Mouse (Mus musculus) liver, embryonic 11.5 days (tissue): ENCODE measurements at regions not wholly inside any gene's neighbourhood (a gene's known extent, or its start where the extent isn't known, plus 50 kb on each side); places are given as distances from the start of the nearest gene placed in this dataset.

ENCODE experiments used
- ATAC-seq: fragments of 200-750 bp; cut with Nextera tagmentation; replicated peaks from 2 replicates; pipeline ENCODE4 v1.8.0; 2017; ENCODE audit warnings: moderate number of reproducible peaks, mild to moderate bottlenecking, moderate TSS enrichment, moderate library complexity; ENCODE audit not compliant: low FRiP score
- DNase-seq: peaks from one replicate; pipeline ENCODE4 v3.0.0-alpha.2; 2017; ENCODE audit warnings: low spot score
- H3K27ac ChIP-seq: fragments of 300-500 bp; sonication (generic); 2 replicates; pipeline ENCODE4 v1.5.1; 2014; ENCODE audit warnings: mild to moderate bottlenecking, low read depth, low read length, control low read depth
- H3K27me3 ChIP-seq: fragments of 300-500 bp; sonication (generic); replicated peaks from 2 replicates; pipeline ENCODE4 v1.6.1; 2014; ENCODE audit warnings: low read length, mixed read lengths; ENCODE audit not compliant: control insufficient read depth, insufficient read depth
- H3K36me3 ChIP-seq: fragments of 300-500 bp; sonication (generic); 2 replicates; pipeline ENCODE4 v1.6.1; 2014; ENCODE audit warnings: mild to moderate bottlenecking, low read length, moderate library complexity, mixed read lengths; ENCODE audit not compliant: control insufficient read depth, insufficient read depth
- H3K4me1 ChIP-seq: fragments of 300-500 bp; sonication (generic); replicated peaks from 2 replicates; pipeline ENCODE4 v1.6.1; 2014; ENCODE audit warnings: low read length, mixed read lengths; ENCODE audit not compliant: control insufficient read depth, insufficient read depth
- H3K4me2 ChIP-seq: fragments of 300-500 bp; sonication (generic); 2 replicates; pipeline ENCODE4 v1.6.1; 2014; ENCODE audit warnings: mild to moderate bottlenecking, control low read depth, moderate library complexity
- H3K4me3 ChIP-seq: fragments of 300-500 bp; sonication (generic); 2 replicates; pipeline ENCODE4 v1.5.1; 2014; ENCODE audit warnings: low read depth, low read length, control low read depth
- H3K9ac ChIP-seq: fragments of 300-500 bp; sonication (generic); 2 replicates; pipeline ENCODE4 v1.6.1; 2014; ENCODE audit warnings: low read depth, low read length, control low read depth
- H3K9me3 ChIP-seq: fragments of 300-500 bp; sonication (generic); 2 replicates; pipeline ENCODE4 v1.6.1; 2016; ENCODE audit warnings: low read length, inconsistent platforms, mixed read lengths; ENCODE audit not compliant: control insufficient read depth
- WGBS: fragments of 180-500 bp; shearing (Covaris S2); extraction: QIAGEN DNeasy Blood & Tissue Kit; methylation state at CpG from one replicate; pipeline ENCODE4 v1.1.7; 2014; 5-methylcytosine and 5-hydroxymethylcytosine counted together

- H3K9me3 ChIP-seq: no peaks in the 10 kb centered on the region
- no peaks in the 10 kb centered on the region for H3K36me3 ChIP-seq
- no peak overlapping the region for H3K9ac ChIP-seq
- H3K27ac ChIP-seq: no peak overlapping the region
- H3K4me1 ChIP-seq: no peaks in the 10 kb centered on the region
- H3K4me2 ChIP-seq: no peak overlapping the region
- WGBS: 80% methylated on average over 3 of the region's 3 CpGs
- no peak overlapping the region for H3K4me3 ChIP-seq
- ATAC-seq: no peak
- H3K27me3 ChIP-seq: no peaks in the 10 kb centered on the region
- no peak for DNase-seq
Measured at GRCm38 (mm10) chr13:110633261-110633781, 238.5 kb downstream of the Plk2 start.

- Histone ChIP-seq H3K9ac (no peak overlapping the region), H3K4me3 (no peak overlapping the region), H3K36me3 (no peaks in the 10 kb centered on the region), H3K27ac (no peak overlapping the region), H3K27me3 (no peaks in the 10 kb centered on the region), H3K4me2 (no peak overlapping the region), H3K4me1 (no peaks in the 10 kb centered on the region), H3K9me3 (no peaks in the 10 kb centered on the region)
- 84% methylated on average over 1 of the region's 1 CpGs for WGBS
- ATAC-seq: no peak
- no peak for DNase-seq
Measured at GRCm38 (mm10) chr13:110633899-110634298, 239.1 kb downstream of the Plk2 start.

GRCm38 (mm10) chr13:110642792-110643191 is 247.9 kb downstream of the Plk2 start:
- Histone ChIP-seq H3K36me3 (no peaks in the 10 kb centered on the region), H3K9ac (no peak overlapping the region), H3K27ac (no peak overlapping the region), H3K4me1 (no peaks in the 10 kb centered on the region; the same call in 1 of the 2 replicates), H3K9me3 (no peaks in the 10 kb centered on the region), H3K4me2 (no peak overlapping the region), H3K4me3 (no peak overlapping the region), H3K27me3 (no peaks in the 10 kb centered on the region)
- no peak for ATAC-seq
- WGBS: 67% methylated on average over 3 of the region's 3 CpGs
- DNase-seq: no peak

GRCm38 (mm10) chr13:110643198-110643896 is 248.5 kb downstream of the Plk2 start:
- ATAC-seq (no peak), DNase-seq (no peak)
- 58% methylated on average over 11 of the region's 11 CpGs for WGBS
- no peaks in the 10 kb centered on the region for H3K27me3 ChIP-seq
- H3K4me2 ChIP-seq: no peak overlapping the region; the same call in 1 of the 2 replicates
- H3K9me3 ChIP-seq: no peaks in the 10 kb centered on the region
- no peak overlapping the region for H3K9ac ChIP-seq
- H3K27ac ChIP-seq: no peak overlapping the region
- no peaks in the 10 kb centered on the region; the same call in 1 of the 2 replicates for H3K4me1 ChIP-seq
- no peak overlapping the region for H3K4me3 ChIP-seq
- no peaks in the 10 kb centered on the region for H3K36me3 ChIP-seq

- Histone ChIP-seq H3K9ac (no peak overlapping the region), H3K4me3 (no peak overlapping the region), H3K9me3 (no peaks in the 10 kb centered on the region), H3K36me3 (no peaks in the 10 kb centered on the region), H3K4me1 (no peaks in the 10 kb centered on the region; the same call in 1 of the 2 replicates), H3K27ac (no peak overlapping the region), H3K27me3 (no peaks in the 10 kb centered on the region), H3K4me2 (no peak overlapping the region; the same call in 1 of the 2 replicates)
- no peak for DNase-seq
- no peak for ATAC-seq
- WGBS: 76% methylated on average over 3 of the region's 3 CpGs
Measured at GRCm38 (mm10) chr13:110643897-110644213, 249.0 kb downstream of the Plk2 start.

GRCm38 (mm10) chr13:110649378-110649777 is 254.5 kb downstream of the Plk2 start:
- H3K9me3 ChIP-seq: no peaks in the 10 kb centered on the region
- ATAC-seq (no peak), DNase-seq (no peak)
- WGBS: 68% methylated on average over 1 of the region's 1 CpGs
- H3K27me3 ChIP-seq: no peaks in the 10 kb centered on the region
- H3K36me3 ChIP-seq: no peaks in the 10 kb centered on the region
- no peak overlapping the region for H3K4me3 ChIP-seq
- no peaks in the 10 kb centered on the region for H3K4me1 ChIP-seq
- H3K4me2 ChIP-seq: no peak overlapping the region
- H3K9ac ChIP-seq: no peak overlapping the region
- no peak overlapping the region for H3K27ac ChIP-seq

GRCm38 (mm10) chr13:110649870-110650497 is 255.1 kb downstream of the Plk2 start:
- ATAC-seq (no peak), DNase-seq (no peak)
- no peak overlapping the region for H3K4me3 ChIP-seq
- no peak overlapping the region for H3K4me2 ChIP-seq
- no peaks in the 10 kb centered on the region for H3K9me3 ChIP-seq
- H3K27me3 ChIP-seq: no peaks in the 10 kb centered on the region
- WGBS: 49% methylated on average over 2 of the region's 2 CpGs
- H3K4me1 ChIP-seq: no peaks in the 10 kb centered on the region
- no peak overlapping the region for H3K27ac ChIP-seq
- H3K36me3 ChIP-seq: no peaks in the 10 kb centered on the region
- no peak overlapping the region for H3K9ac ChIP-seq

GRCm38 (mm10) chr13:110652201-110652600 is 257.4 kb downstream of the Plk2 start:
- ATAC-seq (no peak), DNase-seq (no peak)
- Histone ChIP-seq H3K4me2 (no peak overlapping the region), H3K9me3 (no peaks in the 10 kb centered on the region), H3K4me1 (no peaks in the 10 kb centered on the region), H3K27ac (no peak overlapping the region), H3K4me3 (no peak overlapping the region), H3K36me3 (no peaks in the 10 kb centered on the region), H3K9ac (no peak overlapping the region), H3K27me3 (no peaks in the 10 kb centered on the region)
- 82% methylated on average over 7 of the region's 7 CpGs for WGBS
